Mouse (Mus musculus) stomach, postnatal 0 days (tissue): ENCODE measurements around the gene Usp46.

Source experiments
- CTCF ChIP-seq: IDR thresholded peaks from 2 replicates; pipeline ENCODE4 v1.5.1; 2016; ENCODE audit warnings: antibody characterized with exemption, low read depth, mild to moderate bottlenecking, moderate library complexity
- EP300 ChIP-seq: optimal IDR thresholded peaks from 2 replicates; pipeline ENCODE3; 2016; ENCODE audit warnings: antibody characterized with exemption

DNA sequence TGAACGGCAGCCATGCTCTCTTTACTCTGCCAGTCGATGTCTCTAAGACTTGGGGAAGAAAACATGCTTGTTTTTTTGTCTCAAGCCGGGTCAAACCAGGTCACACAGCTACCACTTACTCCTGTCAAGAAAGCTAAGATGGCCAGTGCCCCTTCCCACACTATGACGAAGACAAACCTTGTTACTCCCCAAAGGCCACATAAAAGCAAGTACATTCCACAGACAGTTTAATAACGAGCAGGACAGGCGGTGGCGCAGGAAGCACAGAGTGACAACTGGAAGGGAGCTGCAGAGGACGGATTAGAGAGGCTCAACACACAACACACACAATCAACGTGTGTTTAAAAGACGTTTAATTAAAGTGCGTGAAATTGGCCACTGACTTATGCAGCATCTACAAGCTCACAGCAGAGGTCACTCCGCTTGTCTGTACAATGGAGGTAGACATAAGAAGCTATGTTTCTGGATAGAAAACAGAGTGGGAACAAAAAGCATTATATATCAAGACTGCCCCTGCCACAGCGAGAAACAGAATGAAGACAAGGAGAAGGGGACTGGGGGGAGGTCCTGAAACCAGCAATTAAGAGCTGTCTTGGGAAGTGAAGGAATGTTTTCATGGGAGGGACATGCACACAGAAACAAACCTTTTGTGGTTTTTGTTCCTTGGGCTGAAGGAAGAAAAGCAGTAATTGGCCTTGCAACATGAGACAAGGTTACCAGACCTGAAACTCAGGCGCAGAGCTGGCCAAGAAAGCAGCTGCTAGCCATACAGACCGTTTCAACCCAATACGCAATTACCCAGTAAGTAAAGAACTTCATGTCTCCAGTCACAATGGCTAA, 117.2 kb downstream of the Usp46 start:
- TF ChIP-seq CTCF (no peak), EP300 (no peak)
